Mouse (Mus musculus): ENCODE measurements around the gene Tnfrsf25.
A peak's percentile ranks its signal among the peaks of the same experiment; 100 is the strongest.

Tnfrsf25 gene

DNA sequence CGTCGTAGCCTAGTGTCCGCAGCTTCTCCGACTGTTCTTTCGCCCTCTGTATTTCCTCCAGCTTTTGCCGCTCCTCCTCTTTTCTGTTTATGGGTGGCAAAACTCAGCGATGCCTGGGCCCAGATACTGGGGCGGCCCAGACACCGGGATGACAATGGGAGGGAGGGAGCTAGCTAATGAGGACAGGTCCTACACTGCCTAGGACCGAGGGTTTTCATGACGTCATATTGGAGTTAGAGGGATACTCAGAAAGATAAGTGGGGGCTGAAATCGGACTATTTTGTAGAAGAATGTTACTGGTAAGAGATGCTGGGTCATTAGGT lies 5.4 kb downstream of the Tnfrsf25 start:
- no peak for DNase-seq (ENCODE audit: low read depth)

DNA sequence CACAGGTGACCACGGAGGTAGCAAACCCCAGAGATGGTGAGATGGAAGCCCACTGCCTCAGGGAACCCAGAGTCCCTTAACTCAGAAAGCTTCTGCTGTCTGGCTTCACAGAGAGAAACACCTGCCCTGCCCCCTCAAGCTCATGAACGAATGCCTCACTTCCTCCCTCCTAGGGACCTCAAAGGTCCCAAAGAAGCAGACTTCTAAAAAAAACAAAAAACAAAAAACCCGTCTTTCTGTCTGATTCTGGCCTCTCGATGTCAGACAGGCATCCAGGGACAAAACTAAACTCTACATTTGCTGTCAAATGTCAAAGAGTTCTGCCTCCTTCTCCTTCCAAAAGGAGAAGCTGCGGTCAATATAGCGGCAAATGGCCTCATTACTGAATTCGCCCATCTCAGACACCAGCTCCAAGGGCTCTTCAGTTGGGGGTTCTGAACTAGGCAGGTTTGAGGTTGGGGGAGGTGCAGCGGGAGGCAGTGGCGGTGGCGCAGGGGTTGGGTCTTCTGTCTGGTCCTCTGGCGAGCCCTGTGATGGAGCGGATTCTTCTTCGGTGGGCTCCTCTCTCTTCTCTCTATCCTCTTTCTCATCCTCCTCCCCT lies 8.7 kb downstream of the Tnfrsf25 start:
- no peak for DNase-seq (ENCODE audit: low read depth)

DNA sequence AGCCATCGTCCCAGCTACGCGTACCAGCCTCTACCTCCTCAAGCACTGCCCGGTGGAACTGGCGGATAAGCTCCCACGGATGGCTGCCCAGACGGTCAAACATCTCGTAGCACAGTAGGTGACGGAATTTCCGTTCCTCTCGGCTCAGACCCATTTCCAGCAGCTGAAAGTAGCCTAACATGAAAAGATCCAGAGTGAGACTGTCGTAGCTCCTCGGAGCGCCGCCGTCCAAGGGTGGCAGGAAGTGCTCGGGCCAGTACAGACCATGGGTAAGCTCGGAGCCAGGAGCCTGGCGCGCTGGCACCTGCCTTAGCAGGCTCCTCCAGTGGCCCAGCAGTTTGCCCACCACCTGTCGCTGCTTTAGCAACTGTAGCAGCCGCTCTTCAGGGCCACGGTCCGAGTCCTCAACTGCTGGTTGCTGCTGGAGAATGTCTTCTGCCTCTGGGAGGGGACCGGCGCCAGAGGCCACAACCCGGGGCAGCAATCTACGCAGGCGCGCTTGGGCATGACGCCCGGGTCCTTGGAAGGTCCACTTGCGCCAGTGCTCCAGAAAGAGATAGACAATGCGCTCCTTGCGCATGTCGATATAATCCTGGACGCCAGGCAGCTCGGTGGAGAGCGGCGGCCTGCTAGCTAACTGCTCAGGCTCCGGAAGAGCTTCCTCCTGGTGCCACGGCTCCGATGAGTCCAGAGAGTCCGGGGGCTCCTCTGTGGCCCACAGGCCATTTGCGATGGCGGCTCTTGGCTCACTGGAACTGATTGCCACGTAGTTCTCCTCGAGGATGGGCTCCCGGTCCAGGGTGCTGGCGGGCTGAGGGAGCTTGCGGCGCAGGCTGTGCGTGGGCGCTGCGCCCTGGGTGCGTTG lies 9.7 kb downstream of the Tnfrsf25 start:
- no peak for DNase-seq (ENCODE audit: low read depth)

DNA sequence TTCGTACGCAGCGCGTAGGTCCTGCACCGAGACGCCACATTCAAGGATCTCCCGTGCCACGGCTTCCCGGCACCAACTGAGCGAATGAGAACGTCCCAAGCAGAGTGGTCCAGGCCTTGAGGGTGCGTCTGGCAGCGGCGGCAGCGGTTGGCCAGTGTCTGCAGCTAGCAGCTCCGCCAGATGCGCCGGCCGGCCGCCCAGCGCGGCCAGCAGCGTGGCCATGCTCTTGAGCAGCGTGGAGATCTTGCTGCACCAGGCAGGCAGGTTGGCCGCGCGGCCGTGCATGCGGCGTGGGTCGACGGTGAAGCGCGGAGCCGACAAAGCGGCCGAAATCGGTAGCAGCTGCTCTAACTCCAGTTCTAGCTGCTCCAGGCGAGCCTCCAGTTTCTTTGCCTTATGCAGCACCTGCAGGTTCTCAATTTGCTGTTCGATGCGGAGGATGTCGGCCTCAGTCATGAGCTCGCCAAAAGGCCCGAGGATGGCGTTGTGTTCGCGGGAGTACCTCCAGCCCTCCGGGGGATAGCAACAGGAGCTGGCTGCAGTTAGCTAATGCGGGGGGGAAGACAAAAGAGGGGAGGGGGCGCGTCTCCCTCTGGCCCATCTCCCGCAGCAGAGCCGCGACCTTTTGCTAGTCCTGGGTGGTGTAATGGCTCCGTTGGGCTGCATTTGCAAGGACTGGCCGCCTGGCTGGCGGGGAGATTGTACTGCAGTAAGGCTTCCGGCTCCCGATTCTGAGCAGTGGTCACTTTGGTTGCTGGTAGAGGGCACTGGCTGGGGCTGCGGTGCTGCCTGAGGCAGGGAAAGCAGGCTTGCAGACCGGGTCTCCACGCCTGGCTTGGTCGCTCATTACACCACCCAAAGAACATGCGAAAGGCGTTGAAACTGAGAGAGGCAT lies 10.5 kb downstream of the Tnfrsf25 start:
- no peak for DNase-seq (ENCODE audit: low read depth)

DNA sequence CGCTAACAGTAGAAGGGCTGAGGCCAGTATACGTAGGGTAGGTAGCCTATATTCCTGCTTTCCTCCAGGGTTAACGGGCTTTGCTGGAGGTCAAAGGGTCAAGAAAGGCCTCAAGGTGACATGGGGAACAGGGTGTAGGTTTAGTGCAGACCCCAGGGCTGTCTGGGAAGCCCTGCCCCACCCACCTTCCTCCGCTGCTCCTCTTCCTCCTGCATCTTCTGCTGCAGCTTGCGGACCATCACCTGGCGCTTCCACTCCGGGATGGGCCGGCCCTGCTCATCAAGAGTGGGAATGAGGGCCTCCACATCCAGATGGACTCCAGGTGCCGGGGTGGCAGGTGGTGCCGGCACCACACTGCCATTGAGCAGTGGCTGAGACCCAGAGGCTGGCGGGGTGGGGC lies 12.2 kb downstream of the Tnfrsf25 start:
- no peak for DNase-seq (ENCODE audit: low read depth)

DNA sequence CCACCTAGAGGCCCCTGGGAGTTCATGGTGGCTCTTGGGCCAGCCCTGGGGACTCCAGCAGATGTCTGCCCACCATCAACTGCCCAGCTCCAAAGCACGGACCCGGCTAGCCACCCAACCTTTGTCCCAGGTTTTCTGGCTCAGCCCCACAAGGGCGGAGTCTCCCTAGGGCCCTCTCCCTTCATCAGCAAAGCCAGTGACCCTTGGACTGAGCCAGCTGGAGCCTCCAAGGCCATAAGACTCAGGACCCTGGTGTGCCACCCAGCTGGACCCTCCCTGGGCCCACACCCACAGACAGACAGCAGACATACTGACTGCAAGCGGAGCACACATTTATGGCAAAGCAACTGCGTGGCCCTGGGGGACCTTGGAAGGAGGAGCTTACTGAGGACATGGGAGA lies 13.1 kb downstream of the Tnfrsf25 start:
- DNase-seq (ENCODE audit: low read depth), result no peak

DNA sequence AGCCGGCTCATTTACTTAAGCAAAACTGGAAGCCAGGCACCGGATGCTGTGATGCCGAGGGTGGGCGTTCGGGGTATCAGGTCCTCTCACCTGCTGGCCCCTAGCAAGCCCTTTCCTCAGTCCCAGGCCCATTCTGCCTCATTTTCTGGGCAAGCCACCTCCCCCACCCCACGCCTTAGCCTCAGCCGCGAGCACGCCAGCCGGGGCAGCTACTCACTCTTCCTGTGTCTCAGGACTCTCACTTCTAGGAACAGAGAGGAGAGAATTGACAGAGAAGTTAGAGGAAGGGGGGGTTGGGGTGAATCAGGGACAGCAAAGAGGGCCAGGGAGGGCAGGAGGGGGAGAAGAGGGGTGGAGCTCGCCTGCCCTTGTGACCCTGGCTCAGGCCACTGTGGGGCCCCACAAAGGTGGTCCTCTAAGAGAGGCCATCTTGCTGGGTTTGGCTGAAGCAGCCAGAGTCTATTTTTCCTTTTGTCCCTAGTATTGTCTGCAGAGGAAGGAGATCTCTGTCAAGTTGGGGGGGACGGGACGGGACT lies 13.7 kb downstream of the Tnfrsf25 start:
- DNase-seq (ENCODE audit: low read depth), result no peak

DNA sequence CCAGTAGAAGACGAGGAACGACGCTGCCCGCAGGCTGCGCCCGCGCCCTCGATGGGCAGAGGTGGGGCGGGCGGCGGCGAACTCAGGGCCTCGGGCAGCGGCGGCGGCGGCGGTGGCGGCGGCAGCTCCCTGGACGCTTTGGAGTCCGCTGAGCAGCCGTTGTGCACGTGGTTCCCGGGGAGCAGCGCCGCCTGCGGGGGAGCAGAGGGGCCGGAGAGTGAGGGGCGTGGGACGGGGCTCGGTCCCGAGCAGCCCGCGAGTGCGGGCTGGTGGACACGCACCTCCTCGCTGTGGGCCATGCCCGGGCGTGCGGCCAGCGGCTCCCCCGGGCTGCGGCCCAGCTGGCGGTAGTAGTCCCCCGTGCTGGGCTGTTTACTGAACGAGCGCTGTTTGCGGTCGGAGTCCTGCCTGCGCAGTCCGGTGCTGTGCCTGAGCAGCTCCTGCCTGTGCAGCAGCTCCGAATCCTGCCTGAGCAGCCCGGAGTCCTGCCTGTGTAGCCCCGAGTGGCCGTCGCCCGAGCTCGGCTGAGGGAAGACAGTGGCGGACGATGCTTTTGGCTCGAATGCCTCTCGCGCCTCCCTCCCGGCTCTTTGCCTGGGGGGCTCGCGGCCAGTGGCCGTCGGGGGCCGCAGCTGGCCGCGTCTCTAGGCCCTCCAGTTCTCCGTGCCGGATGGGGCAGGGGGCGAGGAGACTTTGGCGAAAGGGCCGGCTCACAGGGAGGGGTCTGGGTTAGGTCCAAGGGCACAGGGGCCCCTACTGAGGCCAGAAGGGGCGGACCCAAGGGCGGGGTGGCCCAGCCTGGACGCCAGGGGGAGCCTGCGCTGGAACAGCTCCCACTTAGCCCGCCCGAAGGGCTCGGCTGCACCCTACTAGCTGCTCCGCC lies 15.3 kb downstream of the Tnfrsf25 start:
- DNase-seq (ENCODE audit: low read depth), result no peak

DNA sequence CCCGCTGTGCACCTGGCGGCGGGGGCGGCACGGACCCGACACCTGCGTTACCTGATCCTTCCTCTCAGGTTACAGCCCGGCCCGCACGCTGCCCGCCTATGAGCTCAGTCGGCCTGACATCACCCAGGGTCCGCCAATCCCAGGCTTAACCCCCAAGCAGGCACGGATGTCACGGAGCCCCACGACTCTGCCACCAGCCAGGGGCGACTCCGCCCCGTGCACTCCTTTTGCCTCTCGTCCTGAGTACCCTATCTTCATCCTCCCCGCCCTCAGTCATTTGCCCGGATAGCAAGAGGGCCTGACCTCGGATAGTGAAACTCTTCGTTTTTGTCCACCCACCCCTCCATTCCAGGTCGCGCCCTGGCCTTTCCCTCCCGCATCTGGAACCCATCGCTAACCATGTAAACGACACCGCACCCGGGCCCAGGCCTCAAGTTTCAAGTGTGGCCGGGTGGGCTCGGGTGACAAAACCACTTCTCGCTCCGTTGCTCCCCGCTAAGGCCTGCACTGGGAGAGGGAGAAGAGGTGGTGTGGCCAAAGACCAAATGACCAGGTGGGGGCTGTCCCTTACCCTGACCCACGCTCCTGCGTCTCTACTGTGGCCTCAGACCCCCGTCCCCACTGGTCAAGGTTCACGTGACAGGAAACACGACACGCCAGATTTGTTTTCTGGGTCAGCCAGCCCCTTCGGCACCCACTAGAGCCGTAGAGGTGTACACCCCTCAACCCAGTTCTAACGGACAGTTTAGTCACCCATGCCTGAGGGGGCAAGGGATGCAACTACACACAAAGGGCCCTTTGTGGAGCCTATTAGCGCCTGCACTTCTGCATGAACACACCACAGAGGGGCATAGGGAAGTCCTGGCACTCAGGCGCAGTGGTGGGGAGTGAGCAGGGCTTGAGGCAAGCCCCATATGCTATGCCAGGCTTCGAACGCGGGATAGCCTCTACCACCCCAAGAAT lies 16.4 kb downstream of the Tnfrsf25 start:
- DNase-seq (ENCODE audit: low read depth), result no peak

DNA sequence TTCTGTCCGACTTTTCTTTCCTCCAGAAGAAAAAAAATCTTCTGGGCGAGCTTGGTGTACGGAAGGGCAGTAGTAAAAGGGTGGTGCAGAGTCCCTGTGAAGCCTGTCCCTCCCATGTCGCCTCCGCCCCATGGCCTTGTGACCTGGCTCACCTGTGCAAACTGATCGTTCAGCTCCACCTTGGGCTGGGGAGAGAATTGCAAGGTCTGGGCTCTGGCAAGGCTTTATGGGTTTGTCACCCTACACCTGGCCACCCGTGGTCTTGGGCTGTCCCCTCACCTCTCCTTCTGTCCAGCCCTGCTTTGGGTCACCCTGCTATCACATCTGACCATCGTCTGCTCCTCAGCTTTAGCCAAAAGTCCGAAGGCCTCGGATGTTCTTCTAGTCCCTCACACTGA lies 17.0 kb downstream of the Tnfrsf25 start:
- DNase-seq (ENCODE audit: low read depth), result no peak

DNA sequence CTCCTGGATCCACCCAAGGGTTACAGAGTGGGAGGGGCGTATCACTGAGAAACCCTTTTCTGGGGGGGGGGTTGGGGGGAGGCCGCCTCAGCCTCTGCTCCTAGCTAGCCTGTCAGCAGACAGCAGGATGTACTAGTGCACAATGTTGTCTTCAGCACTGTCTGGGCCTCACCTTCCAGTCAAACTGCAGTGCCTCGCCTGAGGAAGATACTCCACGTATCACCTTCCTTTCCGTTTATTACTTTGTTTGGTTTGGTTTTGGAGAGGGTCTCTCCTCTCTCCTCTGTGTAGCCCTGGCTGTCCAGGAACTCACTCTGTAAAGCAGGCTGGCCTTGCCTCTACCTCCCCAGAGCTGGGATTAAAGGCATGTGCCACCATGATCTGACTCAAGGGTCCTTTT lies 17.5 kb downstream of the Tnfrsf25 start:
- DNase-seq (ENCODE audit: low read depth), result no peak

DNA sequence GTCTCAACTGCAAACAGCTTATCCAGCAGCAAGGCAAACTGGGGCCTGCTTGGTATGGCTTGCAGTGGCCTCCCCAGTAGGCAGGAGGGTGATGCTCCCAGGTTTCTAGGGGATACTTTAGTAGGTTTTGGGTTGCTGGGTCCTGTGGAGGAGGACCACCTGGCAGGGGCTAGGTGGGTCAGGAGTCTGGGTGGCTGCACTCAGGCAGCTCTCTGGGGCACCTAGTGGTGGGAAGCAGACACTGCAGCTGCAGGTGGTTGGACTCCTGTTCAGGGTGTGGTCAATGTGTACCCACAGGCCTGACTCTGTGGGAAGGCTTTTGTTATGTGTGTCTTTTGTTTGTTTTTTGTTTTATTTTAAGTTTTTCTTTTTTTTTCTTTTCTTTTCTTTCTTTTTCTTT lies 18.8 kb downstream of the Tnfrsf25 start:
- peak; percentile 47 for DNase-seq (ENCODE audit: low read depth)

DNA sequence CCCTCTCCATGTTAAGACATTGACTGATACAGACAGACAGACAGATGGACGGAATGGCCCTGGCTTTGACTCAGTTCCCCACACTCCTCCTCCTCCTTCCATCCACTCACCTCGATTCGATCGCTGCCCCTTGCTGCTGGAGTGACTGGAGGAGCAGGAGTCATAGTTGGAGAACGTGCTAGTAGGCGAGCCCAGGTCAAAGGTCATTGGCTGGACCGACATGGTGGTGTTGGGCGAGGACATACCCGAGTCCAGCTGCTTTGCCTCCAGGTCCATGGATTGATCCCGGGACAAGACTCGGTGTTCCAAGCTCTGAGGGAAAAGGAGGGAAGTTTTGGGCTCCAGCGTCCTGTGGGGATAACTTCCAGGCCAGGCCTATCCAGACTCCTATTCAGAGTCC lies 19.6 kb downstream of the Tnfrsf25 start:
- DNase-seq (ENCODE audit: low read depth), result no peak

DNA sequence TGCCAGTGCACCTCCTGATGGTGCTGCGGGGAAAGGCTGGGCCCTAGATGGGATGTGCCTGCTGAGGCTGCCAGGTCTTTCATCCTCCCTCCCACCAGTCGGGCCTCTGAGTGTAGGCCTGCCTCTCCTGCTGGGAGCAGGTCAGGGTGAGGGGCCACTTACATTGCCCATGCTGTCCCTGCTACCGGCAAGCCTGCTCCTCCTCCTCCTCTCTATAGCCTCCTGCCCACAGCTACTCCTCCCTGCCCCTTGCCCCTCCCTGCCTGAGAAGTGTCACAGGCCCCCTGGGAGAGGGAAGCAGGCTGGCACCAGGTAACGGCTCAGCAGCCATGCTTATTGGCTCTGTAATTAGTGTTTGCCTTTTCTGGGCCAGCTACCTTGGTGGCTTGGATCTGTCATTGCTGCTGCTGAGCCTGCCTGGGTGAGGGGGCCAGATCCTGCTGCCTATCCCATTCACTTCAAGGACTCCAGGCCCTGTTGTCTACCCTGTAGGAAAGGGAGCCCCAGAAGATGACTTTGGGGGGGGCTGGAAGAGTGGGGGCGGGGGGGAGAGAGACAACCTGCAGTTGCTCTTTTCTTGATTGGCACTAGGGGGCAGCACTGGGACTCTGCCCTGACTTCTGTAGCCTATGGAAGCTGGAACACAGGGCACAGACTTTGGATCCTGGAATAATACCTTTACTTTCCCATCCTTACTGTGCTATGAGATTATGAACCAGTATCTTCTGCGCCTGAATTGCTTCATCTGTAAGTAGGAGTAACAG lies 20.6 kb downstream of the Tnfrsf25 start:
- peak; percentile 68 for DNase-seq (ENCODE audit: low read depth)

DNA sequence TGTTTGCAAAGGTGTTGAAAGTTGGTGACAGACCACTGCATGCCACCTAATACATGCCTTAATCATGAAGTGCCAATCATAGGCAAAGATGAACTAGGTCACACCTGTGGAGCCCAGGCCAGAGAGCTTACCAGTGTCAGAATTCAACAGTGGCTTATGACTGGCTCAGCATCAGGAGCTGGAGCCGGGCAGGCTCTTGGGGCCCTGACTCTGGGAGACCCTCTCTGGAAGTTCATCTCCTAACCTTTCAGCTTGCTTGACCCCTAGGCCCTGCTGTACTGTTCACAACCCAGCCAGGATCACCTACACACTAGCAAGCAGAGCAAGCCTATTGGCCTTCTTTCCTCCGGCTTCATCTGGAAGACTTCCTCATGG lies 21.1 kb downstream of the Tnfrsf25 start:
- no peak for DNase-seq (ENCODE audit: low read depth)

DNA sequence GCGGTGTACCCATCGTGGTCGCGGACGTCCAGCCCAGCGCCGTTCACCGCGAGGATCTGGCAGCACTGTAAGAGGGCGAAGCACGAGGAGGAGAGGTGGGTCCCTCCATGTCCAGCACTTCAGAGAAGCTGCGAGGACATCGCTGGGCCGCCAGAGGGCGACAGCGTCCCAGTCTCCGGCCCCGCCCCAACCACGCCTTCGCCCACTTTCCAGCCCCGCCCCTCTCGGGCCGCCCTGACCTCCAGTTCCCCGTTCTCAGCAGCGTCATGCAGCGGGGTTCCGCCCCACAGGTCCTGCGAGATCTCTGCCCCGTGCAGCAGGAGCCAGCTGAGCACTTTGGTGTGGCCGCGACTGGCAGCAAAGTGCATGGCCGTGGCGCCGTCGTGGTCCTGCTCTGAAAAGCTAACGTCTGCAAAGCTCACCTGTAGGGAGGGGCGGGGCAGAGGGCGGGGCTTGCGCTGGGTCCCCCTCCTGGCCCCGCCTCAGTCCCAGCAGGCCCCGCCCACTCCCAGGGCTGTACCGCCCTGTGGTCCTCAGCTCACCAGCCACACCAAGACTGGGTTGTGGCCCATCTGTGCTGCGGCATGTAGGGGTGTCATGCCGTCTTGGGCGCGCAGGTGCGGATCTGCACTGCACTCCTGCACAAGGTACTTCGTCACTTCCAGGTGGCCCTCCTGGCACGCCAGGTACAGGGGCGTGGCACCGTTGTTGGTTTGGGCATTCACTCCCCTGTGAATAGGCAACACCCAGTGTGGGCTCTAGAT lies 22.9 kb downstream of the Tnfrsf25 start:
- peak; percentile 74 for DNase-seq (ENCODE audit: low read depth)

DNA sequence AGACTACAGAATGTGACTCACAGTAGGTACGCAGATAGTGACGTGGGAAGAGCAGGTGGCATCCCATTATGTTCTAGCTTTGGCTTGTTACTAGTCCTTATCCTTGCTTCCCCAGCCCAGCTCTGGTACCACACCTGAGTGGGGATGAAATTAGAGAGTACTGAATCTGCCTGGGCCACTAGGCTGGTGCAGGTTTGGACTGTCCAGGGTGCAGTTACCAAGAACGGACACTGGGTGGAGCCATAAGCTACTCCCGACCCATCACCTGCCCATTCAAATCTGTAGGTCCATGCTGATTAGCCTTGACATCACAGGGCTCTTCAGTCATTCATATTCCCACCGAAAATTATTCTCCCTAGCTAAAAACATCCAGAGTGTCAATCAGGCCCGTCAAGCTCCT lies 24.7 kb downstream of the Tnfrsf25 start:
- DNase-seq (ENCODE audit: low read depth), result peak; percentile 64

DNA sequence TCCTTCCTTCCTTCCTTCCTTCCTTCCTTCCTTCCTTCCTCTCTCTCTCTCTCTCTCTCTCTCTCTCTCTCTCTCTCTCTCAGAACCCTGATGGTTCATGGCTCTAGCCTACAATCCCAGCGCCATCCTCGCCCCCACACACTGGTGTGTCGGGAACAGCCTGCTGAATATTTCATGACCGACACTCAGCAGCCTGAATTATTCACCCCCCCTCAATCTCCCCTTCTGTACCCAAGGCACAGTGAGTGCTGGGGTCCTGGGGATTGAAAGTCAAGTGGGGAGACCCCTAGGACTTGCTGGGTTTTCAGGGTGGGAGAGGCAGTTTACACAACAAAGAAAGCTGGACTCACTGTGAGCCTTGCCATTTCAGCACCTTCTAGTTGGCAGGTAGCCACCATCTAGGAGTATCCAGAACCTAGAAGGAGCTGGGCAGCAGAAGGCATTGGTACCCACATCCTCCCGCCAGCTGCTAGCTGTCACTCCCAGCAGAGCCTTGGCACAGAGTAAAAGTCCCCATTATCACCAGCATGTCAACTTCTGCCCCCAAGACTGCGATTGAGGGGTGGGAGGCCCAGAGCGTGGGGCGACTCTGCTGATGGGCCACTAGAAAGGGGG lies 25.9 kb downstream of the Tnfrsf25 start:
- DNase-seq (ENCODE audit: low read depth), result no peak

DNA sequence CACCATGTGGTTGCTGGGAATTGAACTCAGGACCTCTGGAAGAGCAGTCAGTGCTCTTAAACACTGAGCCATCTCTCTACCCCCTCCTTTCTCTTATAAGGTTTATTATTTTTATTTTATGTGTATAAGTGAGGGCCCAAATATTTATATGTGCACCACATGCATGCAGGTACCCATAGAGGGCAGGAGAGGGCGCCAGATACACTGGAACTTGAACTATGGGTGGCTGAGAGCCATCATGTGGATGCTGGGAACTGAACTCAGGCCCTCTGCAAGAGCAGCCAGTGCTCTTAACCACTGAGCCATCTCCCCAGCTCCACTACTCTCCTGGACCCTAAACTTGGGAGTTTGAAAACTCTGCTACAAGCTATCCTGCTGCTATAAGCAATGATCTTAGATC lies 27.9 kb downstream of the Tnfrsf25 start:
- DNase-seq (ENCODE audit: low read depth), result no peak

All from NIH3T3 (cell line).